Mouse (Mus musculus): ENCODE data around the gene Sytl1. TPM values are rescaled to one million over a fixed set of nuclear protein-coding genes. Genes with fewer than 3 reads are reported as not detected.

Sytl1 gene
- total RNA-seq (2023), result 32.6 TPM

DNA sequence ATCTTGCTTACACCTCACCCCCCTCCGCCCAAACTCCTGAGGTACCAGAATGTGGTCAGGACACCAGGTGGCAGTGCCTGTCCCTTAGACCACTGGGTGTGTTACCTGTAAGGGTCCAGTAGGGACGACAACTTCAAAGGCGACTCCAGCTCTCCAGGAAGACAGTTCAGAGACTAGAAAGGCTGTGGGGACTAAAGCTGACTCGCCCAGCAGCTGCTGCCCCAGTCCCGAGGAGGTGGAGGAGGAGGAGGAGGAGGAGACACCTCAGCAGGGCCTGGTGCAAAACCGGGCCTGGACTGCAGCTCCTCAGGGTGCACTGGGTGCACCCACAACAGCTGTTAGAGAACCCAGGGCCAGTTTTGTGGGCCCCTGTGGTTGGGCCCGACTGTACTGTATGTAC, at the start of gene Sytl1:
Sytl1 (minus strand) TSS at position 232 of the 400 bp plus-strand sequence.

DNA sequence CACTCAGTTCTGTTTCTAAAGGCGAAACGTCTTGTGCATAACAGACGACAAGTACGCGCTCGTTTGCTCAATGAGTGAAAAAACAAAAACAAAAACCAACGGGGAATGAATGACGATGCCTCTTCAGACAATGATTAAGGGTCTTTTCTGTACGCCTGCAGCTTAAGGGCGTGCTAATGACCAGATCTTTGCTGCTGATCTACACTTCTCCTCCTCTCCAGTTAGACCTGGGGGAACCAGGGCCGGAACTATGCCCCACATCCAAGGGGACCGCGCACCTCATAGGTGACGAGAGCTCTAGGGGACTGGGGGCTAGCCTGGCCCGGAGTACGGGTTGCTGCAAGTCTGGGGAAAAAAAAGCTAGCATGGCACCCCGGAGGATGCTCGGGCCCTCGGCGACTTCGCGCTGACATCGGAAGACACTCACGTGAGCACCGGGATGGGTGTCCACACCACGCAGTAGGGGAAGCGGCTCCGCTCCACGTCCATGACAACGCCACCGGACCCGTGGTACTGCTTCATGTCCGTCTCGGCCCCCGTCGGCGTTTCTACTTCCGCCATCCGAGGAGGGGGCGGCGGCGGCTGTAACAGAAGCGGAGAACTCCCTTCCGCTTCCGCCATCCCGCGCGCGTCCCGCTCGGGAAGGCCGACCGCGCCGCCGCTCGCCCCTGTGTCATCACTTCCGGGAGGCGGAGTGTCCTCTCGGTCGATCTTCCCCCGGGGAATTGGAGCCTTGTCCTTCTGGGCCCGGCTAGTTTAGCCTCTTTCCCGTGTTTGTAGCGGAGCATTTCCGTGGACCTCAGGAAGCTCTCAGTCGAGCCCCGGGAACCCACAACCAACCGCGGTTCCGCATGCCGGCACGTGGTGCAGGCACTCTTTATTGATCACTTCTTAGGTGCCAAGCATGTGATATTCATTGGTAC, 14.5 kb upstream of the Sytl1 start, which contains the start of gene Tmem222:
Tmem222 (minus strand) TSS at position 689 of the 923 bp plus-strand sequence.

DNA sequence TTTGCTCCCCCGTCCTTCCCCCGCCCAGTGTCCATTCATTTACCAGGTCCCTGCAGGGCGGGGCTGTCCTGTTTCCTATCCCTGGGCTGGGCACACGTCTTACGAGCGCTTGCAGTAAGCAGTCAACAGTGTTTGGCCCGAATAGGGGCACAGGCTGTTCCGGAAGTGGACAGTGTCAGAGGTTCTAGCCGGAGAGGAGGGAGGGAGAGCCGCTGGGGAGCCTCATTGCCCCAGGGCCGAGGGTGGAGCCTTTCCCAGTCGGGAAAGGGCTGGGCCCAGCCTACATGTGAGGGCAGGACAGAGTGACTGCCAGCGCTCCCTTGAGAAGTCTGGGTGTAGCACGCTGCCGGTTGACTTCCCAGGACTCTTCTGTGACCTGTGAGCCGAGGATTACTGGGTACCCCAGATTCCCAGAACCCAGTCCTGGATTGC, 22.4 kb downstream of the Sytl1 start, which contains the start of gene Map3k6:
Map3k6 (plus strand) TSS at position 329 of the 432 bp plus-strand sequence.

DNA sequence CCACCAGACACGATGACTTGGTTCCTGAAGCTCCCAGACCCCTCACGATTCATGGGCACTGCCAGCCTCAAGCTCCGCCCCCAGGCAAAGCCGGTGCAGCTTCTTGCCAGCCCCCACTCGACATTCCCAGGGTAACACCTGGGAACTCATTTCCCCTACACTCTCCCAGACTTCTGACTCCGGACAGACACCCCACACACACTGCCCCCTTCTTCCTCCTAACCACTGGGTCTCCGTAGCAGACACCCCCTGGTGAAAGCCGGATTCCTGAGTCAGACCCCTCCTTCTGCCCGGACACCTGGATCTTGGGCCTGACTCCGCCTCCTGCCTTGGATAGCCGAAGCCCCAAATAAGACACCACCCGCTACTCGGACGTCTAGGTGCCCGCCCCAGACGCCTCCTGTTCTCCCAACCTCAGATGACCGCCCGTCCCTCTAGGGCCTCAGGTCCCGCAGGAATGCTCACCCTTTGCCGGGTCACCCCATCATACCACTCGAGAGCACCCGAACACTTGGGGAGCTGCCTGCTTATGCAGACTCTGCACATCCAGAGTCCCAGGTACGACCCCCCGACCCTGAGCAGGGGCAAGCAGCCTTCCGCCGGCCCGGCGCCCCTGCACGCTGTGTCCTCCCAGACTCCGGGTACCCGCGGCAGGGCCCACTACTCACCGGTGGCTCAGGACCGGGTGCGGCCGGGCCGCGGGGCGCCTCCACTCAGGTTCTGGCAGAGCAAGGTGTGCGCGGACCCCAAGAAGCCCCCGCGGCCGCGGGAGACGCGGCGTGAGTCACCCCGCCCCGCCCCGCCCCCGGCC, 51.0 kb downstream of the Sytl1 start, which contains the start of the genes Cd164l2 and Gpr3:
Cd164l2 (plus strand) TSS at position 381 of the 811 bp plus-strand sequence.
Gpr3 (minus strand) TSS at position 786 of the 811 bp plus-strand sequence.

Other genes starting within 250 kb of the Sytl1 start
- gene Wasf2, start 132.6 kb downstream of the Sytl1 start, total RNA-seq (2023), result 231 TPM
- not detected for gene Cd164l2, start 51.0 kb downstream of the Sytl1 start, total RNA-seq (2023)
- not detected for gene Gpr3, start 50.6 kb downstream of the Sytl1 start, total RNA-seq (2023)
- gene Map3k6, start 22.3 kb downstream of the Sytl1 start, total RNA-seq (2023), result not detected
- gene Tmem222, start 14.7 kb upstream of the Sytl1 start, total RNA-seq (2023), result 55.5 TPM
- gene Wdtc1, start 90.4 kb upstream of the Sytl1 start, total RNA-seq (2023), result 44.1 TPM
- gene Slc9a1, start 106.6 kb upstream of the Sytl1 start, total RNA-seq (2023), result 49.2 TPM
- gene Tent5b, start 217.0 kb upstream of the Sytl1 start, total RNA-seq (2023), result not detected
- 27.5 TPM for gene Trnp1, start 235.4 kb upstream of the Sytl1 start, total RNA-seq (2023)

All from CD8-positive naive resting alpha-beta T cell, adult 57 days (primary cell).